Mouse (Mus musculus) forebrain, postnatal 0 days (tissue): ENCODE measurements at regions not wholly inside any gene's neighbourhood (a gene's known extent, or its start where the extent isn't known, plus 50 kb on each side); places are given as distances from the start of the nearest gene placed in this dataset.
A peak's percentile ranks its signal among the peaks of the same experiment; 100 is the strongest.

Source experiments
- ATAC-seq: fragments of 200-750 bp; cut with Nextera tagmentation; 2 replicates; pipeline ENCODE4 v1.8.0; 2017; ENCODE audit warnings: mild to moderate bottlenecking, moderate library complexity
- DNase-seq: peaks from one replicate; pipeline ENCODE4 v3.0.0-alpha.2; 2015
- H3K27ac ChIP-seq: fragments of 300-500 bp; sonication (generic); 2 replicates; pipeline ENCODE4 v1.5.1; 2014; ENCODE audit warnings: low read depth, mild to moderate bottlenecking, antibody characterized with exemption, low read length, moderate library complexity, mixed read lengths
- H3K27me3 ChIP-seq: fragments of 300-500 bp; sonication (generic); 2 replicates; pipeline ENCODE4 v1.6.1; 2014; ENCODE audit warnings: mild to moderate bottlenecking, low read length, mixed read lengths; ENCODE audit not compliant: insufficient read depth
- H3K36me3 ChIP-seq: fragments of 300-500 bp; sonication (generic); 2 replicates; pipeline ENCODE4 v1.6.1; 2014; ENCODE audit warnings: mild to moderate bottlenecking, moderate library complexity; ENCODE audit not compliant: insufficient read depth
- H3K4me1 ChIP-seq: fragments of 300-500 bp; sonication (generic); 2 replicates; pipeline ENCODE4 v1.6.1; 2014; ENCODE audit warnings: antibody characterized with exemption; ENCODE audit not compliant: insufficient read depth
- H3K4me2 ChIP-seq: fragments of 300-500 bp; sonication (generic); 2 replicates; pipeline ENCODE4 v1.6.1; 2014; ENCODE audit warnings: low read depth, mild to moderate bottlenecking, moderate library complexity
- H3K4me3 ChIP-seq: fragments of 300-500 bp; sonication (generic); 2 replicates; pipeline ENCODE4 v1.5.1; 2014; ENCODE audit warnings: low read depth, low read length, mixed read lengths
- H3K9ac ChIP-seq: fragments of 300-500 bp; sonication (generic); 2 replicates; pipeline ENCODE4 v1.6.1; 2014; ENCODE audit warnings: mild to moderate bottlenecking
- H3K9me3 ChIP-seq: fragments of 300-500 bp; sonication (generic); 2 replicates; pipeline ENCODE4 v1.6.1; 2016; ENCODE audit warnings: low read length
- CTCF ChIP-seq: sonication (generic); IDR thresholded peaks from 2 replicates; pipeline ENCODE4 v1.5.1; 2016; ENCODE audit warnings: antibody characterized with exemption, control low read depth, low read depth
- WGBS: fragments of 180-500 bp; shearing (Covaris S2); extraction: QIAGEN DNeasy Blood & Tissue Kit; methylation state at CpG from one replicate; pipeline ENCODE4 v1.1.7; 2014; 5-methylcytosine and 5-hydroxymethylcytosine counted together

GRCm38 (mm10) chr2:40522536-40522935, 1296.3 kb upstream of the Ppp6c start:
- Histone ChIP-seq H3K4me2 (no peak overlapping the region), H3K9me3 (no peaks in the 10 kb centered on the region), H3K36me3 (no peaks in the 10 kb centered on the region), H3K27ac (no peak overlapping the region), H3K27me3 (no peaks in the 10 kb centered on the region), H3K4me3 (no peak overlapping the region), H3K9ac (no peak overlapping the region), H3K4me1 (no peaks in the 10 kb centered on the region)
- no peak for TF ChIP-seq CTCF
- DNase-seq (no peak), ATAC-seq (no peak)
- 95% methylated on average over 9 of the region's 9 CpGs for WGBS

GRCm38 (mm10) chr2:40510594-40511304, 1284.5 kb upstream of the Ppp6c start:
- H3K36me3 ChIP-seq: no peaks in the 10 kb centered on the region
- no peaks in the 10 kb centered on the region for H3K9me3 ChIP-seq
- DNase-seq: peak; percentile 25
- no peak overlapping the region for H3K27ac ChIP-seq
- no peak overlapping the region for H3K9ac ChIP-seq
- no peaks in the 10 kb centered on the region for H3K4me1 ChIP-seq
- H3K27me3 ChIP-seq: no peaks in the 10 kb centered on the region
- TF ChIP-seq CTCF: no peak
- H3K4me2 ChIP-seq: no peak overlapping the region
- WGBS: 30% methylated on average over 3 of the region's 3 CpGs
- ATAC-seq: peak; percentile 81
- H3K4me3 ChIP-seq: no peak overlapping the region

GRCm38 (mm10) chr2:40478747-40479662, 1252.8 kb upstream of the Ppp6c start:
- no peaks in the 10 kb centered on the region for H3K36me3 ChIP-seq
- no peak for TF ChIP-seq CTCF
- no peak overlapping the region for H3K9ac ChIP-seq
- peaks cover 4% of the 10 kb centered on the region; the same call in 1 of the 2 replicates for H3K4me1 ChIP-seq
- no peak overlapping the region for H3K4me2 ChIP-seq
- no peaks in the 10 kb centered on the region for H3K9me3 ChIP-seq
- no peaks in the 10 kb centered on the region for H3K27me3 ChIP-seq
- ATAC-seq (peak; percentile 65; the same call in 1 of the 2 replicates), DNase-seq (peak; percentile 47)
- no peak overlapping the region for H3K4me3 ChIP-seq
- WGBS: 16% methylated on average over 2 of the region's 2 CpGs
- H3K27ac ChIP-seq: no peak overlapping the region

DNA sequence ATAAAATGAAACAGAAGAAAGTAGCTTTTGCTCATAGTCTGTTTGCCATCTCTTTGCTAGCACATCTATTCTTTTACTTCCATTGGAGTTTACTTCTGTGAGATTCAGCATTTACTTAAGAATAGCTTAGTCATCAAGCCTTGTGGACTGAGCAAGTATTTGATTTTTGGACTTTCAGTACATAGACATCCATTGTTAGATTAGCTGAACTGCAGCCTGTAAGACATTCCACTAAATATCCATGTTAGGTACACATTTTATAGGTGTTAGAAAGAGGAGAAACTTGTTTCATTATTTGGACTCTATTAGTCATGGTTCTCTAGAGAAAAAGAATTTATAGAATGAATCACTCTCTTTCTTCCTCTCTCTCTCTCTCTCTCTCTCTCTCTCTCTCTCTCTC, 1251.2 kb upstream of the Ppp6c start:
- H3K27me3 ChIP-seq: no peaks in the 10 kb centered on the region
- H3K27ac ChIP-seq: no peak overlapping the region
- no peak overlapping the region for H3K4me2 ChIP-seq
- no peaks in the 10 kb centered on the region for H3K9me3 ChIP-seq
- peaks cover 4% of the 10 kb centered on the region; the same call in 1 of the 2 replicates for H3K4me1 ChIP-seq
- no peak overlapping the region for H3K9ac ChIP-seq
- no peaks in the 10 kb centered on the region for H3K36me3 ChIP-seq
- no peak for DNase-seq
- H3K4me3 ChIP-seq: no peak overlapping the region
- no peak for ATAC-seq
- no peak for TF ChIP-seq CTCF

DNA sequence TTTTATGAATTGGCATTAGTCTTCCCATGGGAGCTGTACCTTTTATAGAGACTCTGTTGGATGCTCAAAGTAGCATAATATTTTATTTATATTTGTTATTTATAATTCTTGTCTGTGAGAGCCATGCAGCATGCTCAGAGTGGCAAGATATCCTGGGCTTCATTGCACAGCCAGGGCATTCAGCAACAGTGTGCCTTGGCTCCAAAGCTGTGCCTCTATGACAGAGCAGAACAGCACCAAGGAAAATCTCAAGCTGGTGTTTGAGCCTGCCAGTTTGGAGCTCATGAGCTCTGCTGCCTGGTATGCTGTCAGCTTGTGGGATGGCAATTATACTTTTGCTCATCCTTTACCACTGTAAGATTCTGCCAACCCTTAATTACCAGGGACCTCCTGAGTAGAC, 1230.1 kb upstream of the Ppp6c start:
- no peak overlapping the region for H3K27ac ChIP-seq
- peak; percentile 87 for ATAC-seq
- H3K36me3 ChIP-seq: no peaks in the 10 kb centered on the region
- no peak overlapping the region for H3K9ac ChIP-seq
- no peaks in the 10 kb centered on the region for H3K9me3 ChIP-seq
- H3K4me1 ChIP-seq: no peaks in the 10 kb centered on the region
- H3K4me2 ChIP-seq: no peak overlapping the region
- TF ChIP-seq CTCF: no peak
- peak; percentile 32 for DNase-seq
- H3K4me3 ChIP-seq: no peak overlapping the region
- H3K27me3 ChIP-seq: no peaks in the 10 kb centered on the region

DNA sequence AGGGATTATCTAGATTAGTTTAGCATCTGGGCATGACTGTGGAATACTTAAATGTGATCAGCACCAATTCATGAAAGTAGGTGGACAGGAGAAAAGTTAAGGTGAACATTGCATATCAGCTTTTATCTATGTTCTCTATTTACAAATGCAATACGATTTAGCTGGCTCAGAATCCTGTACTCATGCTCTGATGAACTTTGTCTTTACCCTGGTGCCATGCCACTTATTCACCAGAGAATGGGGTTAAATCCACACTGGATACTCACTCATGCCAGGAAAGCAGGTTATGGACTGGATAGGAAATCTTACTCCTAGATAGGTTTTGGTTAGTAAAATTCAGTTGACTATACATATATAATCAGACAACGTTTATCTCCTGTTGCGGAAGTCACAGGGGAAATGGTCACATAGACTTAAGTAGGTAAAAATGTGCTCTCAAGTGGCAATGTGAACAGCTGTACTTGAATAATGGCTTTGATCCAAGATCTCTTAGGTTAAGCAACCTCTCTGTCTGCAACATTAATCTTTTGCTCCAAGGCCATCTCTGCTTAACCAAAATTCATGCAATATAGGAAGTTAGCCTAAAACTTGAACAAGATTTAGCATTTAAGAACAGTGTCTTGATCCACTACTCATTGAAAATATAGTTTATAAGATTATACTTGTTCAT, 1206.7 kb upstream of the Ppp6c start:
- DNase-seq (no peak), ATAC-seq (no peak)
- no peak for TF ChIP-seq CTCF
- 90% methylated on average over 3 of the region's 3 CpGs for WGBS
- H3K4me1 ChIP-seq: no peaks in the 10 kb centered on the region
- H3K9ac ChIP-seq: no peak overlapping the region
- no peaks in the 10 kb centered on the region for H3K36me3 ChIP-seq
- no peak overlapping the region for H3K4me2 ChIP-seq
- H3K27ac ChIP-seq: no peak overlapping the region
- H3K9me3 ChIP-seq: no peaks in the 10 kb centered on the region
- no peaks in the 10 kb centered on the region for H3K27me3 ChIP-seq
- no peak overlapping the region for H3K4me3 ChIP-seq
